8 mouse cellular contexts compared by ENCODE assay signal in genomic region chr8:85071041-85071440, GRCm38 (mm10). TPM values are rescaled to one million over a fixed set of nuclear protein-coding genes. Genes with fewer than 3 reads are reported as not detected.
DNase-seq lines count a peak whose midpoint lies in the region; ATAC-seq and TF ChIP-seq lines count a peak whose summit lies in the region.

No protein-coding gene starts in this region.

- peak overlapping the region; percentile 82 for H3K4me2 ChIP-seq in heart, embryonic 15.5 days
- H3K4me2 ChIP-seq in midbrain, embryonic 12.5 days (replicated peaks): peak overlapping the region; percentile 78

- peak overlapping the region; percentile 94 for H3K27ac ChIP-seq in heart, embryonic 15.5 days
- H3K27ac ChIP-seq in embryonic facial prominence, embryonic 10.5 days (replicated peaks): peak overlapping the region; percentile 97
- H3K27ac ChIP-seq in kidney, adult 2 months (ENCODE audit: insufficient read depth, low read depth, low read length): peak overlapping the region; percentile 90
- peak overlapping the region; percentile 95 for H3K27ac ChIP-seq in midbrain, embryonic 12.5 days (replicated peaks)

- WGBS in heart, embryonic 15.5 days: 86% methylated on average over 5 of the region's 5 CpGs
- 88% methylated on average over 5 of the region's 5 CpGs for WGBS in embryonic facial prominence, embryonic 10.5 days
- WGBS in kidney, adult 2 months: 47% methylated on average over 5 of the region's 5 CpGs
- WGBS in midbrain, embryonic 12.5 days: 87% methylated on average over 5 of the region's 5 CpGs

- no peak for DNase-seq in heart, adult 11 months
- DNase-seq in embryonic facial prominence, embryonic 10.5 days (ENCODE audit: low spot score): no peak
- peak; percentile 79 for DNase-seq in kidney, adult 2 months
- no peak for DNase-seq in layer of hippocampus, postnatal 36 days
- DNase-seq in cerebellum, adult 11-12 months: no peak
- DNase-seq in left cerebral cortex, postnatal 14 days (ENCODE audit: low spot score in 2 of 2): no peak

- peaks cover 13% of the 10 kb centered on the region for H3K4me1 ChIP-seq in heart, embryonic 15.5 days (replicated peaks)
- peaks cover 23% of the 10 kb centered on the region for H3K4me1 ChIP-seq in embryonic facial prominence, embryonic 10.5 days
- H3K4me1 ChIP-seq in kidney, adult 2 months (ENCODE audit: control insufficient read depth, insufficient read depth, low read length): peaks cover 10% of the 10 kb centered on the region; the same call in 1 of the 2 replicates
- H3K4me1 ChIP-seq in midbrain, embryonic 12.5 days: peaks cover 14% of the 10 kb centered on the region

- H3K36me3 ChIP-seq in heart, embryonic 15.5 days: peaks cover 29% of the 10 kb centered on the region
- peaks cover 53% of the 10 kb centered on the region for H3K36me3 ChIP-seq in embryonic facial prominence, embryonic 10.5 days (replicated peaks)
- H3K36me3 ChIP-seq in kidney, adult 2 months (ENCODE audit: control insufficient read depth, insufficient read depth, low read length): no peaks in the 10 kb centered on the region
- H3K36me3 ChIP-seq in midbrain, embryonic 12.5 days: peaks cover 41% of the 10 kb centered on the region

- no peak for TF ChIP-seq CTCF in kidney, adult 2 months (conservative IDR thresholded peaks at IDR 0.05; ENCODE audit: insufficient read depth, insufficient read length, low read depth, low read length)

- intact Hi-C loops in left cerebral cortex, postnatal 14 days (cut with DNase I): no loop called here

- no peak for ATAC-seq in heart, embryonic 15.5 days (replicated peaks; ENCODE audit: insufficient number of reproducible peaks, insufficient read depth, low FRiP score, low read depth)
- no peak for ATAC-seq in midbrain, embryonic 12.5 days (ENCODE audit: low FRiP score, low read depth)

- no peak overlapping the region for H3K9ac ChIP-seq in heart, embryonic 15.5 days
- no peak overlapping the region for H3K9ac ChIP-seq in midbrain, embryonic 12.5 days (replicated peaks)

- H3K9me3 ChIP-seq in heart, embryonic 15.5 days (replicated peaks): no peaks in the 10 kb centered on the region
- no peaks in the 10 kb centered on the region for H3K9me3 ChIP-seq in embryonic facial prominence, embryonic 10.5 days
- no peaks in the 10 kb centered on the region for H3K9me3 ChIP-seq in midbrain, embryonic 12.5 days

- peak overlapping the region; percentile 83 for H3K4me3 ChIP-seq in heart, embryonic 15.5 days
- peak overlapping the region; percentile 94 for H3K4me3 ChIP-seq in embryonic facial prominence, embryonic 10.5 days
- peak overlapping the region; percentile 76 for H3K4me3 ChIP-seq in kidney, adult 2 months (ENCODE audit: insufficient read depth, low read depth, low read length)
- H3K4me3 ChIP-seq in midbrain, embryonic 12.5 days: peak overlapping the region; percentile 90

- no peak for TF ChIP-seq POLR2A in kidney, adult 2 months (IDR thresholded peaks at IDR 0.05; ENCODE audit: low read depth, low read length)

- no peaks in the 10 kb centered on the region for H3K27me3 ChIP-seq in heart, embryonic 15.5 days
- no peaks in the 10 kb centered on the region for H3K27me3 ChIP-seq in embryonic facial prominence, embryonic 10.5 days (replicated peaks; ENCODE audit: low read depth, poor library complexity, severe bottlenecking)
- H3K27me3 ChIP-seq in kidney, adult 2 months (replicated peaks; ENCODE audit: control insufficient read depth, insufficient read depth, low read length): no peaks in the 10 kb centered on the region
- H3K27me3 ChIP-seq in midbrain, embryonic 12.5 days: no peaks in the 10 kb centered on the region

RNA-seq across cellular contexts. Expression of gene Dhps, which starts 0.5 kb away (rescaled TPM):
- 46.1 and 52.8 TPM in 2 replicates for polyA plus RNA-seq in heart, embryonic 15.5 days (2015; fragmentation: Nextera tagmentation; extraction: Ambion mirVana)
- polyA plus RNA-seq in embryonic facial prominence, embryonic 10.5 days (2016; fragmentation: Nextera tagmentation; extraction: Ambion mirVana): 70.5 and 74.5 TPM in 2 replicates
- polyA plus RNA-seq in kidney, adult 2 months (2012; rRNA removed): 26.0 and 30.8 TPM in 2 replicates
- 74.7 and 74.8 TPM in 2 replicates for polyA plus RNA-seq in midbrain, embryonic 12.5 days (2016; fragmentation: Nextera tagmentation; extraction: Ambion mirVana)
- total RNA-seq in layer of hippocampus, postnatal 36 days (2021): 10 to 100 TPM; 52.1 to 60.6 TPM
- total RNA-seq in left cerebral cortex, postnatal 14 days (2021): 10 to 100 TPM; 57.9 to 67.6 TPM

RNA-seq across cellular contexts. Expression of gene Gm5741, which starts 3.3 kb away (rescaled TPM):
- polyA plus RNA-seq in heart, embryonic 15.5 days (2015; fragmentation: Nextera tagmentation; extraction: Ambion mirVana): not detected in 2 replicates
- not detected in 2 replicates for polyA plus RNA-seq in embryonic facial prominence, embryonic 10.5 days (2016; fragmentation: Nextera tagmentation; extraction: Ambion mirVana)
- 0.91 TPM in 1 of 2 replicates, not detected in the other for polyA plus RNA-seq in kidney, adult 2 months (2012; rRNA removed)
- polyA plus RNA-seq in midbrain, embryonic 12.5 days (2016; fragmentation: Nextera tagmentation; extraction: Ambion mirVana): 0.92 and 0.94 TPM in 2 replicates
- total RNA-seq in layer of hippocampus, postnatal 36 days (2021): not detected
- not detected for total RNA-seq in left cerebral cortex, postnatal 14 days (2021)

RNA-seq across cellular contexts. Expression of gene Wdr83os, which starts 9.5 kb away (rescaled TPM):
- 106 and 110 TPM in 2 replicates for polyA plus RNA-seq in heart, embryonic 15.5 days (2015; fragmentation: Nextera tagmentation; extraction: Ambion mirVana)
- polyA plus RNA-seq in embryonic facial prominence, embryonic 10.5 days (2016; fragmentation: Nextera tagmentation; extraction: Ambion mirVana): 126 and 127 TPM in 2 replicates
- 141 and 157 TPM in 2 replicates for polyA plus RNA-seq in kidney, adult 2 months (2012; rRNA removed)
- polyA plus RNA-seq in midbrain, embryonic 12.5 days (2016; fragmentation: Nextera tagmentation; extraction: Ambion mirVana): 114 and 119 TPM in 2 replicates
- 10 to 100 TPM; 55.0 to 65.7 TPM for total RNA-seq in layer of hippocampus, postnatal 36 days (2021)
- 10 to 100 TPM; 52.7 to 53.5 TPM for total RNA-seq in left cerebral cortex, postnatal 14 days (2021)

RNA-seq across cellular contexts. Expression of gene Wdr83, which starts 10.1 kb away (rescaled TPM):
- polyA plus RNA-seq in heart, embryonic 15.5 days (2015; fragmentation: Nextera tagmentation; extraction: Ambion mirVana): 33.1 and 40.8 TPM in 2 replicates
- polyA plus RNA-seq in embryonic facial prominence, embryonic 10.5 days (2016; fragmentation: Nextera tagmentation; extraction: Ambion mirVana): 64.3 and 65.8 TPM in 2 replicates
- polyA plus RNA-seq in kidney, adult 2 months (2012; rRNA removed): 33.7 and 37.7 TPM in 2 replicates
- polyA plus RNA-seq in midbrain, embryonic 12.5 days (2016; fragmentation: Nextera tagmentation; extraction: Ambion mirVana): 46.6 and 54.2 TPM in 2 replicates
- total RNA-seq in layer of hippocampus, postnatal 36 days (2021): 10 to 100 TPM; 26.1 to 28.4 TPM
- 10 to 100 TPM; 27.5 to 36.1 TPM for total RNA-seq in left cerebral cortex, postnatal 14 days (2021)

RNA-seq across cellular contexts. Expression of gene Fbxw9, which starts 11.2 kb away (rescaled TPM):
- polyA plus RNA-seq in heart, embryonic 15.5 days (2015; fragmentation: Nextera tagmentation; extraction: Ambion mirVana): 15.4 and 22.2 TPM in 2 replicates
- polyA plus RNA-seq in embryonic facial prominence, embryonic 10.5 days (2016; fragmentation: Nextera tagmentation; extraction: Ambion mirVana): 21.4 and 25.1 TPM in 2 replicates
- 32.6 and 39.6 TPM in 2 replicates for polyA plus RNA-seq in kidney, adult 2 months (2012; rRNA removed)
- 40.7 and 41.6 TPM in 2 replicates for polyA plus RNA-seq in midbrain, embryonic 12.5 days (2016; fragmentation: Nextera tagmentation; extraction: Ambion mirVana)
- total RNA-seq in layer of hippocampus, postnatal 36 days (2021): 10 to 100 TPM; 22.8 to 24.1 TPM
- 10 to 100 TPM; 38.3 to 39.9 TPM for total RNA-seq in left cerebral cortex, postnatal 14 days (2021)
